Mouse (Mus musculus) small intestine, adult 2 months (tissue): ENCODE data around the gene Mpzl2.

Source experiments
- CTCF ChIP-seq: fragments of 200-500 bp; IDR thresholded peaks from 2 replicates; pipeline ENCODE4 v1.5.1; 2012; ENCODE audit warnings: low read depth, mild to moderate bottlenecking, control low read depth, inconsistent platforms, low read length, moderate library complexity, mixed read lengths; ENCODE audit not compliant: insufficient replicate concordance, insufficient read length; ENCODE audit errors: extremely low read depth
- POLR2A ChIP-seq: fragments of 200-500 bp; IDR thresholded peaks from 2 replicates; pipeline ENCODE4 v1.6.1; 2012; ENCODE audit warnings: low read depth, mild to moderate bottlenecking, control low read depth, inconsistent platforms, low read length, moderate library complexity

GRCm38 (mm10) chr9:45098426-45098825 is 58.8 kb downstream of the Mpzl2 start:
- TF ChIP-seq CTCF: no peak
- no peak for TF ChIP-seq POLR2A
